Mouse (Mus musculus): ENCODE data around the gene Cadm1.

Cadm1 gene

GRCm38 (mm10) chr9:47529602-47530450 is at the start of gene Cadm1:
Cadm1 (plus strand) TSS chr9:47530173.
- TF ChIP-seq GATA4 (IDR thresholded peaks at IDR 0.05; ENCODE audit: insufficient replicate concordance, low read length): no peak

GRCm38 (mm10) chr9:47484506-47484905 is 45.5 kb upstream of the Cadm1 start:
- no peak for TF ChIP-seq GATA4 (IDR thresholded peaks at IDR 0.05; ENCODE audit: insufficient replicate concordance, low read length)

DNA sequence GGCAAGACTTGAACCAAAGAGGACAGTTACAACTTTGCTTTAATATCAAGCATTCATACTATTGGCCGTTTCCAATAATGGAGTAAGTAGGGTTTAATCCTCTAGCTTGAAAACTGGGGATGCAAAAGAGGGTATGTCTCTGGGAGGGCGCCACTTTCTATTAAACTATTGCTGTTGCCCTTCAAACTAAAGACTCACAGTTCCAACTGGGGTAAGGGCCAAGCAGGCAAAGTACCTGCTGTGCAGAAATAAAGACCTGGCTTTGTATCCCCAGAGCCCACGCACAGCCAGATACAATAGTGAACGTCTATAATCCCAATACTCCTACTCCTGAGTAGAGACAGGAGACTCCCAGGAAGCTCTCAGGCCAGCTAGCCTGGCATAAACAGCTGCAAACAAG is 44.8 kb upstream of the Cadm1 start:
- no peak for TF ChIP-seq GATA4 (IDR thresholded peaks at IDR 0.05; ENCODE audit: insufficient replicate concordance, low read length)

DNA sequence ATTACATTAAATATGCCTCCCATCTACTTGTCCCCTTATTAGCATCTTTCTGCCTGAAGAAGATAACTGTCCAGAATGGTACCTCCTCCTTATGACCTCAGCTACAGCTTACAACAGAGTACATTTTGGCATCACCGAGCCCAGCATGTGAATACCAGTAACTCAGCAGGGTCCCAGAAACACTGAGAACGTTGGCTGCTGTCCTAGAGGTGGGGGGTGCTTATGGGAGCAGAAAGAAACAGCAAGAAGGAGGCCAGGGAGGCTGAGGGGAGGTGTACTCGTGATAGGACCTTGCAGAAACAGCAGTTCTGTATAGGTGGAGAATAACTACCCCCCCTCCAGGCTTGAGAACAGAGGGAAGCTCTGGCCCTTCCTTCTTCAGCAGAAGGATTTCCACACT is 30.2 kb upstream of the Cadm1 start:
- TF ChIP-seq GATA4 (IDR thresholded peaks at IDR 0.05; ENCODE audit: insufficient replicate concordance, low read length): no peak

GRCm38 (mm10) chr9:47505956-47506355 is 24.0 kb upstream of the Cadm1 start:
- no peak for TF ChIP-seq GATA4 (IDR thresholded peaks at IDR 0.05; ENCODE audit: insufficient replicate concordance, low read length)

- no peak for TF ChIP-seq GATA4 (IDR thresholded peaks at IDR 0.05; ENCODE audit: insufficient replicate concordance, low read length)
These were observed 23.1 kb upstream of the Cadm1 start for GRCm38 (mm10) chr9:47506876-47507275.

GRCm38 (mm10) chr9:47508109-47508508 is 21.9 kb upstream of the Cadm1 start:
- no peak for TF ChIP-seq GATA4 (IDR thresholded peaks at IDR 0.05; ENCODE audit: insufficient replicate concordance, low read length)

DNA sequence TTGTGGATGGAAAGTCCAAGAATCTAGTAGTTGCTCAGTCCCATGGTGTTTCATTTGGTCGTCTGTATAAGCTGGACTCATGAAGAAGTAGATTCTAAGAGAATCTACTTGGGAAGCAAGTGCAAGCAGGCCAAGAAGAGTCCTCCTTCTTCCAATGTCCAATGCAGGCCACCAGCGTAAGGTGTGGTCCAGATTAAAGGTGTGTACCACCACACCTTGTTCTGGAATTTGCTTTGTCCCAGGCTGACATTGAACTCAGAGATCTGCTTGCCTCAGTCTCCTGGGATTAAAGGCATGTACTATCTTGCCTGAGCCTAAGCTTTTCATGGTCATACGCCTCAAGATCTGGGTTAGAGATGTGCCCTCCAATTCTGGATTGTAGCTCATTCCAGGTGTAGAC is 17.5 kb upstream of the Cadm1 start:
- no peak for TF ChIP-seq GATA4 (IDR thresholded peaks at IDR 0.05; ENCODE audit: insufficient replicate concordance, low read length)

DNA sequence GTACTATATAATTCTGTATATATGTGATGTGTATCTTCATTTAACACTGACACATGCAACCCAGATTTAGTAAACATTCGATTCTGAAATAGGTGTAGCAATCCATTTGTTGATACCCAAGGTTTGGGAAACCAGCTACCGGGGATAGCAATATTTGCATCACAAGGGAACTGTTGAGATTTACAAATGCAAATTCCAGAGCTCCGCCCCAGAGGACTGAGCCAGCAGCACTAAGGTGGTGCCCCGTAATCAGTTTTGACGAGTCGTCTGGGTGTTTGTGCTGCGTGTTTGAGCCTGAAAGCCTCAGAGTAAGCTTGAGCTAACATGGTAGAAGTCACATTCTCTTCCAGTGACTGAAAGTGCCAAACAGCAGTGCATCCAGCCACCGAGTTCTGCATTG is 15.7 kb upstream of the Cadm1 start:
- no peak for TF ChIP-seq GATA4 (IDR thresholded peaks at IDR 0.05; ENCODE audit: insufficient replicate concordance, low read length)

- TF ChIP-seq GATA4 (IDR thresholded peaks at IDR 0.05; ENCODE audit: insufficient replicate concordance, low read length): no peak
These were observed 13.7 kb upstream of the Cadm1 start for GRCm38 (mm10) chr9:47516238-47516637.

GRCm38 (mm10) chr9:47527290-47527689 is 2.7 kb upstream of the Cadm1 start:
- TF ChIP-seq GATA4 (IDR thresholded peaks at IDR 0.05; ENCODE audit: insufficient replicate concordance, low read length): no peak

GRCm38 (mm10) chr9:47527741-47528140 is 2.2 kb upstream of the Cadm1 start:
- no peak for TF ChIP-seq GATA4 (IDR thresholded peaks at IDR 0.05; ENCODE audit: insufficient replicate concordance, low read length)

DNA sequence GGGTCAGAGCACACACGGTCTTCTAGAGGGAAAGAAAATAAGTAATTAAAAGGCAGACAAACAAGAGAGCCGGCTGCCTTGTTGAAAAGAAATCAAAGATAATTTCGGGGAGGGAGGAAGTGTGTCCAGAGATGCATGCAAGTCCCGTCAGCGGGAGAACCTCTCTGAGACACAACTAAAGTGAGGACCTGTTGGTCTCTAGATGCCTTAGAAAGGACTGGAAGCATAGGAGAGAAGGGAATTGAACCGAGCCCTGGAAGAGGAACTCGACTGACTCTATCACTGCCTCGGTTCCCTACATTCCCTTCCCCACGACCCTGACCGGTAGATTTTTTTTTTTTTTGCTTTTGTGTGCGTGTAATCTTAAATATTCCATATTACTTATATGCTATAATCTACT is 791 bp upstream of the Cadm1 start:
- no peak for TF ChIP-seq GATA4 (IDR thresholded peaks at IDR 0.05; ENCODE audit: insufficient replicate concordance, low read length)

GRCm38 (mm10) chr9:47530544-47530921 is 560 bp downstream of the Cadm1 start:
- no peak for TF ChIP-seq GATA4 (IDR thresholded peaks at IDR 0.05; ENCODE audit: insufficient replicate concordance, low read length)

DNA sequence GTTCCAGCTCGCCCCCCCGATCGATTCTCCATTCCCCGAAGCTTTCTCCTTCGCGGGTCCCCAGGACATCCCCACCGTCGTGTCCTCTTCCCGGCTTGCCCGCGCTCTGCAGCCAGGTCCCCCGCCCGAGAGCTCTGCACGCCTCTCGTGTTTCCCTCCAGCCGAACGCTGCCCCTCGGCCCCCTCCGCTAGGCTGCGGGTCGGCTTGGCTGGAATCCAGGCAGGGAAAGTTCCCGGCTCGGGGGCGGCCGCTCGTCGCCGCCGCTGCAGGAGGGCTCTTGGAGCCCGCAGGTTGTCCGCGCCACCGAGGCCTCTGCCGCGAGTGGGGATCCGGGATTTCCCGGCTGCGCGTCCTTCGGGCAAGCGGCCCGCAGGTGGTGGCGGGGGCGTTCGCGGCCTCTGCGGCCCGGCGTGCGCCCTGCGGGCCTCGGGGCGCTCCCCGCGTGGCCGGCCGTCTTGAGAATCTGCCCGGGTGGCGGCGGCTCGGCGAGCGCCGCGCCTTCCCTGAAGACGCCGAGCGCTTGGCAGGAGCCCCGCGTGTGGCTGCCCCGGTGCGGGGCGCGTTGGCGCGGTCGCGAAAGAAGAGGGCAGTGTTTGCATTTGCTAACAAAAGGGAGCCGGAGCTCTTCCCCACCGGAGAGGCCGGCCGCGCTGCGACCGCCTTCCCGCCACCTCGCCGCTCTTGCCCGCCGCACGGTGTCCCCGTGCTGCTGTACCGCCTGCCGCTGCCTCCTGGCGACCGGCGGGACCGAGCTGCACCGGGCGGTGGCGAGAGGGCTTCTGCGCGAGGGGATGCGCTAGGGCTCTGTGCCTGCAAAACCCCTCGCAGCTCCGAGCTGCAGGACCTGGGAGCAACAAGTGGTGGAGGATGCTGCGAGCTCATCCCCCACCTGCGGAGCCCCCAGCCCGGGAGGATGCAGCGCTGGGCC is 1.2 kb downstream of the Cadm1 start:
- TF ChIP-seq GATA4 (IDR thresholded peaks at IDR 0.05; ENCODE audit: insufficient replicate concordance, low read length): no peak

Measured in liver, adult (tissue).